Mouse (Mus musculus): ENCODE data around the gene Birc5. TPM values are rescaled to one million over a fixed set of nuclear protein-coding genes. Genes with fewer than 3 reads are reported as not detected.

Birc5 gene
- polyA plus RNA-seq, 1 experiment from 2014 or later, result 243 TPM

- no peak overlapping the region for H3K4me2 ChIP-seq
- WGBS, result 74% methylated on average over 2 of the region's 2 CpGs
- H3K4me1 ChIP-seq, result peaks cover 25% of the 10 kb centered on the region
- no peak overlapping the region for H3K4me3 ChIP-seq
- ATAC-seq, result no peak
- H3K36me3 ChIP-seq (ENCODE audit: poor library complexity, severe bottlenecking), result no peaks in the 10 kb centered on the region
- no peaks in the 10 kb centered on the region for H3K27me3 ChIP-seq
- H3K9ac ChIP-seq, result no peak overlapping the region
- H3K27ac ChIP-seq, result no peak overlapping the region
- no peaks in the 10 kb centered on the region for H3K9me3 ChIP-seq (replicated peaks)
These were observed 3.4 kb upstream of the Birc5 start for GRCm38 (mm10) chr11:117845651-117846050.

- Histone ChIP-seq H3K4me1 (peaks cover 31% of the 10 kb centered on the region), H3K4me3 (no peak overlapping the region), H3K9ac (no peak overlapping the region), H3K4me2 (no peak overlapping the region), H3K27ac (no peak overlapping the region), H3K9me3 (replicated peaks) (no peaks in the 10 kb centered on the region), H3K27me3 (no peaks in the 10 kb centered on the region), H3K36me3 (ENCODE audit: poor library complexity, severe bottlenecking) (peaks cover 6% of the 10 kb centered on the region; the same call in 1 of the 2 replicates)
- 53% methylated on average over 5 of the region's 5 CpGs for WGBS
- ATAC-seq, result no peak
These were observed 2.4 kb upstream of the Birc5 start for GRCm38 (mm10) chr11:117846640-117847039.

DNA sequence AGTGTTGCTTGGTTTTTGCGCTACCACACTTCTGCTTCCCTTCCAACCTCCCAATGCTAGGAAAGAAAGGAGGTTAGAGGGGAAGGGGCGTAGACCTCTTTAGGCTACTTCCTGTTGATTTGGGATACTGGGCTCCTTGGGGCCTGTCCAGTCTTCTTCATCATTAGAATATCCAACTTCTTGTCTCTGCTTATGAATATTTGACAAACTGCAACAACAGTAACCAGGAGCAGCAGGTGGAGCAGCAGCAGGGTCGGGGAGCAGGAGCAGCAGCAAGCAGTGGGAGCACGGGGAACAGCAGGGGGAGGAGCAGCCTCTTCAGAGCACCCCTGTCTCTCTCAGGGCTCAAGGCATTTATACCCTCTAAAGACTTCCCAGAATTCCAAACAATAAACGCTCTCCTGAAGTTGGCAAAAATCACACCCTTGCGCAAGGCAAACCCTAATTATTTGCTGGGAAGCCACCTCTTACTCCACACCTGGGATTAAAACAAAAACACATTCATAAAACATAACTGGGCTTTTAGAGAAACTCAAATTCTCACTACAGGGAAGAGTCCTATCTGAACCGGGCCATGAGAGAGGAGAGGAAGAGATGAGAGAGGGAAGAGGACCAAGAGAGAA lies 1.3 kb upstream of the Birc5 start:
- H3K4me3 ChIP-seq, result no peak overlapping the region; the same call in 1 of the 2 replicates

GRCm38 (mm10) chr11:117848271-117848984 lies 623 bp upstream of the Birc5 start:
- H3K9me3 ChIP-seq (replicated peaks), result no peaks in the 10 kb centered on the region
- peak; percentile 89 for ATAC-seq
- peaks cover 31% of the 10 kb centered on the region for H3K4me1 ChIP-seq
- peak overlapping the region; percentile 54 for H3K4me3 ChIP-seq
- no peaks in the 10 kb centered on the region for H3K27me3 ChIP-seq
- 9% methylated on average over 19 of the region's 19 CpGs for WGBS
- peak overlapping the region; percentile 97 for H3K27ac ChIP-seq
- peaks cover 19% of the 10 kb centered on the region for H3K36me3 ChIP-seq (ENCODE audit: poor library complexity, severe bottlenecking)
- peak overlapping the region; percentile 80 for H3K9ac ChIP-seq
- peak overlapping the region; percentile 77 for H3K4me2 ChIP-seq

More for the DNA sequence above, 1.3 kb upstream of the Birc5 start:
- Histone ChIP-seq H3K36me3 (ENCODE audit: poor library complexity, severe bottlenecking) (peaks cover 12% of the 10 kb centered on the region), H3K27me3 (no peaks in the 10 kb centered on the region), H3K4me1 (peaks cover 31% of the 10 kb centered on the region), H3K27ac (peak overlapping the region; percentile 97), H3K4me2 (peak overlapping the region; percentile 77), H3K9ac (peak overlapping the region; percentile 80), H3K9me3 (replicated peaks) (no peaks in the 10 kb centered on the region)
- no peak for ATAC-seq
- WGBS, result 81% methylated on average over 7 of the region's 7 CpGs

DNA sequence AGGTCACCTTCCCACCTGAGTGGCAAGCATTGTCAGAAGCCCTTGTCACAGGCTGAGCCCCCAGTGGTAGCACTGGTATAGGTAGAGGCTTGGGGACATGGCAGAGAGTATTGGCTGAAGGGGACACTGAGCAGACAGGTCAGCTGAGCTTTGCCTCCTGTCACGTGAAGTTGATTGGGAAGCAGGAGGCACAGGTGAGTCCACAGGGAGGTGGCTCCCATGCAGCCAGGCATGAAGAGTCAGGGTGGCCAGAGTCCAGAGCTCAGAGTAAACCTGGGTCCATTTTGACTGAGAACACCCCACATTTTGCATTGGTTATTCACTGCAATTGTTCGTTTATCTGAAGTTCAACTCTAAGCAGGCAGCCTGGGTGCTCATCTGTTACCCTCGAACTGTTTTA lies 3.8 kb downstream of the Birc5 start:
- Histone ChIP-seq H3K4me1 (peaks cover 28% of the 10 kb centered on the region), H3K4me2 (no peak overlapping the region), H3K27ac (no peak overlapping the region), H3K9ac (no peak overlapping the region), H3K27me3 (no peaks in the 10 kb centered on the region), H3K36me3 (ENCODE audit: poor library complexity, severe bottlenecking) (peaks cover 58% of the 10 kb centered on the region), H3K9me3 (replicated peaks) (no peaks in the 10 kb centered on the region), H3K4me3 (no peak overlapping the region)
- ATAC-seq, result no peak
- 89% methylated on average over 3 of the region's 3 CpGs for WGBS

GRCm38 (mm10) chr11:117854241-117854640 lies 5.2 kb downstream of the Birc5 start:
- H3K27me3 ChIP-seq, result peaks cover 7% of the 10 kb centered on the region; the same call in 1 of the 2 replicates
- 91% methylated on average over 9 of the region's 9 CpGs for WGBS
- H3K9ac ChIP-seq, result no peak overlapping the region
- H3K9me3 ChIP-seq (replicated peaks), result no peaks in the 10 kb centered on the region
- peaks cover 58% of the 10 kb centered on the region for H3K36me3 ChIP-seq (ENCODE audit: poor library complexity, severe bottlenecking)
- ATAC-seq, result no peak
- H3K4me2 ChIP-seq, result no peak overlapping the region
- no peak overlapping the region for H3K27ac ChIP-seq
- H3K4me1 ChIP-seq, result peaks cover 20% of the 10 kb centered on the region
- H3K4me3 ChIP-seq, result no peak overlapping the region

DNA sequence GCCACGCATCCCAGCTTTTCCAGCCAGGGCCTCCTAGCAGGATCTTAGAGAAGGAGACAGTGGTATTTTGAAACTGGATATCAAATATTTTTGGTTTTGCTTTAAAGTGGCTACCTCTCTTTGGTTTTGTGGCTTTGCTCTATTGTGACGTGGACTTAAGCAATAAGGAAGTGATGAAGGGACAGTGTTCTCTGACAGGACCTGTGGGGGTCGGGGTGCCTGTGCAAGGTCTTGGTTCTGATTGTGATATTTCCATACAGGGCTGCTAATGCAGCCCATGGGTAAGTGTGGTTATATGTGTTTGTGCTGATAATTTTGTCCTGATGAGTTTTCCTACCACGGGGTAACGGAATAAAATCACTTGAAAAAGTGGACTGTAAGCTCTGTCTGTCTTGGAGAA lies 6.3 kb downstream of the Birc5 start:
- Histone ChIP-seq H3K27ac (no peak overlapping the region), H3K36me3 (ENCODE audit: poor library complexity, severe bottlenecking) (peaks cover 58% of the 10 kb centered on the region), H3K9me3 (replicated peaks) (no peaks in the 10 kb centered on the region), H3K4me3 (no peak overlapping the region), H3K9ac (no peak overlapping the region), H3K4me2 (no peak overlapping the region), H3K4me1 (peaks cover 12% of the 10 kb centered on the region), H3K27me3 (peaks cover 19% of the 10 kb centered on the region)
- no peak for ATAC-seq
- 95% methylated on average over 5 of the region's 5 CpGs for WGBS

GRCm38 (mm10) chr11:117855975-117856374 lies 6.9 kb downstream of the Birc5 start:
- H3K27me3 ChIP-seq, result peaks cover 25% of the 10 kb centered on the region
- no peak overlapping the region for H3K4me3 ChIP-seq
- 83% methylated on average over 1 of the region's 1 CpGs for WGBS
- peaks cover 10% of the 10 kb centered on the region; the same call in 1 of the 2 replicates for H3K4me1 ChIP-seq
- H3K4me2 ChIP-seq, result no peak overlapping the region
- peaks cover 56% of the 10 kb centered on the region for H3K36me3 ChIP-seq (ENCODE audit: poor library complexity, severe bottlenecking)
- no peak overlapping the region; the same call in 1 of the 2 replicates for H3K9ac ChIP-seq
- no peak overlapping the region for H3K27ac ChIP-seq
- no peak for ATAC-seq
- H3K9me3 ChIP-seq (replicated peaks), result no peaks in the 10 kb centered on the region

DNA sequence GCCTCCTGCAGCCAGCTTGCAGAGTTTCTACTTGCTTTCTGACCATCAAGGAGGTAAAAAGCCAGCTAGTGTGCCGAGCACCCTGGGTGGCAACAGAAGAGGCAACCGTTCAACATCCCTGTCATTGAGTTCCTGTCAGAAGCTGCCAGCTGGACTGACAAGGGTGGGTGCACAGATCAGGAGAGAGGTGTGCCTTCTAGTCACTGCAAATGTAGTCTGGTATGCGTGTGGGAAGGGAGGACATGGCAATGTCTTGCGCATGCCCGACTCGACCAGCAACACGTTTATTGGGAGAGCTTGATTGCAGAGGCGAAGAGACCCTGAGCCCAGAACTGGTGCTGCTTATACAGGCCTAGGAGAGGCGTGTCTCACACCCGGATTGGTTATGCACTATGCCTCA lies 8.4 kb downstream of the Birc5 start:
- 91% methylated on average over 10 of the region's 10 CpGs for WGBS
- ATAC-seq, result no peak
- Histone ChIP-seq H3K27me3 (peaks cover 39% of the 10 kb centered on the region), H3K9me3 (replicated peaks) (no peaks in the 10 kb centered on the region), H3K27ac (no peak overlapping the region), H3K4me3 (no peak overlapping the region), H3K9ac (no peak overlapping the region), H3K4me1 (peaks cover 7% of the 10 kb centered on the region; the same call in 1 of the 2 replicates), H3K4me2 (no peak overlapping the region), H3K36me3 (ENCODE audit: poor library complexity, severe bottlenecking) (peaks cover 49% of the 10 kb centered on the region)

DNA sequence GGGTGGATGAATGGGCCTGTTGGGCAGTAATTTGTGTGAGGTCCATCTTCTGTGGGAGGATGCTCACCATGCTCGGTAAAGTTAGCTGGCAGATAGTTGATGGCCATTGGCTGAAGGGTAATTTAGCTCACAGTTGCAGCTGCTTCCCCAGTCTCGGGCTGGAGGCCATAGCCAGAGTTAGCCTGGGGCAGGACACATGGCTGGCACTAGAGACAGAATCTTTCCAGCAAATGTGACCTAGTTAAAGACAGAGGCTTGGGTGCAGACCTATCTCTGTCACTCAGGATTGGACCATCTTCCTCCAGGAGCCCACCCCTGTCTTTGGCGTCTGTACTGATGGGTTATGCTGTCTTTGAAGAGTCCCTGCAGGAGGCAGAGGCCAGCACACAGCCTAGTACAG lies 9.3 kb downstream of the Birc5 start:
- peaks cover 39% of the 10 kb centered on the region for H3K27me3 ChIP-seq
- 66% methylated on average over 3 of the region's 3 CpGs for WGBS
- H3K9me3 ChIP-seq (replicated peaks), result no peaks in the 10 kb centered on the region
- no peak overlapping the region for H3K4me2 ChIP-seq
- H3K4me1 ChIP-seq, result peaks cover 7% of the 10 kb centered on the region
- ATAC-seq, result no peak
- H3K4me3 ChIP-seq, result no peak overlapping the region
- H3K9ac ChIP-seq, result no peak overlapping the region
- H3K27ac ChIP-seq, result no peak overlapping the region
- peaks cover 40% of the 10 kb centered on the region for H3K36me3 ChIP-seq (ENCODE audit: poor library complexity, severe bottlenecking)

- Histone ChIP-seq H3K36me3 (ENCODE audit: poor library complexity, severe bottlenecking) (peaks cover 21% of the 10 kb centered on the region), H3K4me3 (no peak within 1 kb of the TSS), H3K9ac (peak within 1 kb of the TSS; percentile 18), H3K27me3 (peaks cover 49% of the 10 kb centered on the region), H3K4me1 (peaks cover 9% of the 10 kb centered on the region), H3K27ac (no peak within 1 kb of the TSS), H3K4me2 (peak within 1 kb of the TSS; percentile 13; the same call in 1 of the 2 replicates), H3K9me3 (replicated peaks) (no peaks in the 10 kb centered on the region)
- no peak for ATAC-seq
- WGBS, result 5% methylated on average over 23 of the region's 23 CpGs
These were observed 11.6 kb downstream of the Birc5 start, which contains the start of gene Tmem235 for GRCm38 (mm10) chr11:117860601-117861000. Tmem235 (plus strand) TSS chr11:117860752.

DNA sequence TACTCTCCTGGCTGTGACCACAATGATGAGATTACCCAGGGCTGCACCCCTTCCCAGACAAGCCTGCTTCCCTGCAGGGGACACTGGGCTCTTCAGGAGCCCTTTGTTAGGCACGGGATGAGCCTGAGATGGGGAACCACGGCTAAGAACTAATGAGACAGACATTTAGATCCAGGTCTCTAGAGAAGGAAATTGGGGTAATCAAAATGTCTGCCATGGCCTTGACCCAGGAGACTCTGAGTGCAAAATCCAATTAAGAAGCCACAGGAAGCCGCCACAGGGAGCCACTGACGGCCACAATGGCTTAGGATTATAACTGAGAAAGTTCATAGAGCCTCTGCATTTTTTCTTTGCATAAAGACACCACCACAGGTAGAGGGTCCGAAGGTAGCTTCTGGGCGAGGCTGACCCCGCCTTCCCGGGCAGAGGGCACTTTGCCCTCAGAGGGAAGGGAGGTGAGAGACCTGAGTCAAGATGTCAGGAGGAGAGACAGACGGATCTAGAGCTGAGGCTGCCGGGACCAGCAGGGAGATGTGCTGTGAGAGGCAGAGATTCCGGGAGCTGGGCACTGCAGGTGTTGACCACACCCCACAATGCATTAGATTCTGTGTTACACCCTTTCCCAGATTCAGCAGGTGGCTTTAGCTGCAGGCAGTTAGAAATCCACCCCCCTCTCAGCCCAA lies 14.3 kb downstream of the Birc5 start:
- Histone ChIP-seq H3K27me3 (peaks cover 49% of the 10 kb centered on the region), H3K4me3 (no peak overlapping the region), H3K4me2 (no peak overlapping the region), H3K36me3 (ENCODE audit: poor library complexity, severe bottlenecking) (no peaks in the 10 kb centered on the region), H3K4me1 (peaks cover 26% of the 10 kb centered on the region), H3K9me3 (replicated peaks) (no peaks in the 10 kb centered on the region), H3K27ac (no peak overlapping the region), H3K9ac (no peak overlapping the region)
- WGBS, result 14% methylated on average over 11 of the region's 11 CpGs
- no peak for ATAC-seq

All from forebrain, embryonic 13.5 days (tissue).